ENCODE assay signal across 11 mouse cellular contexts in genomic region chr5:88990196-88990747, GRCm38 (mm10).
A peak's percentile ranks its signal among the peaks of the same experiment; 100 is the strongest.
DNase-seq lines count a peak whose midpoint lies in the region; TF ChIP-seq lines count a peak whose summit lies in the region.
"Had no signal": no experiment of that assay in that cellular context is flagged by ENCODE, and none has a peak within 500 bp of the region (broad histone marks: within the 10 kb centered on the region; RNA-seq: fewer than 3 reads in every experiment).

No protein-coding gene starts in this region.

- no peak overlapping the region for H3K9ac ChIP-seq in heart, adult 2 months (ENCODE audit: low read depth, low read length)
- H3K9ac ChIP-seq: heart, embryonic 15.5 days; limb, embryonic 15.5 days had no signal

- 75% methylated on average over 9 of the region's 9 CpGs for WGBS in heart, adult 2 months

- H3K4me1 ChIP-seq in heart, adult 2 months (ENCODE audit: control insufficient read depth, insufficient read depth, low read length) = no peaks in the 10 kb centered on the region
- H3K4me1 ChIP-seq: heart, embryonic 15.5 days; limb, embryonic 15.5 days had no signal

- no peaks in the 10 kb centered on the region for H3K36me3 ChIP-seq in heart, adult 2 months (ENCODE audit: control insufficient read depth, insufficient read depth, low read length)
- H3K36me3 ChIP-seq: heart, embryonic 15.5 days; limb, embryonic 15.5 days had no signal

- no peak for TF ChIP-seq EP300 in heart, adult 2 months (IDR thresholded peaks at IDR 0.05; ENCODE audit: insufficient read depth, low read depth, low read length)

- peak; percentile 44 for DNase-seq in cerebellum, adult 9-11 months
- DNase-seq in cerebellum, postnatal 36 days = no peak
- no peak for DNase-seq in left cerebral cortex, adult 2 months (ENCODE audit: extremely low spot score in 1 of 2, low spot score in 2 of 2)
- DNase-seq in left cerebral cortex, postnatal 10 days (ENCODE audit: extremely low spot score in 1 of 2, low spot score in 2 of 2) = no peak
- DNase-seq in cerebellum, postnatal 10 days = peak; percentile 25 to 46
- peak; percentile 51 for DNase-seq in kidney, postnatal 10 days
- DNase-seq in heart, adult 2 months = no peak
- DNase-seq in liver = no peak
- DNase-seq: adrenal gland, adult 2 months had no signal

- intact Hi-C loops in left cerebral cortex, adult 2 months (cut with DNase I) = no loop called here
- intact Hi-C loops in left cerebral cortex, postnatal 10 days (cut with DNase I) = no loop called here
- intact Hi-C loops in heart, adult 2 months (cut with DNase I) = no loop called here

- TF ChIP-seq POLR2A in heart, adult 2 months (IDR thresholded peaks at IDR 0.05; ENCODE audit: insufficient read depth, low read depth, low read length) = no peak

- peak overlapping the region; percentile 6 for H3K27ac ChIP-seq in left cerebral cortex, adult 2 months
- H3K27ac ChIP-seq in heart, adult 2 months = no peak overlapping the region
- H3K27ac ChIP-seq: heart, embryonic 15.5 days; limb, embryonic 15.5 days had no signal

- no peaks in the 10 kb centered on the region for H3K27me3 ChIP-seq in heart, adult 2 months (ENCODE audit: control insufficient read depth, insufficient read depth, low read length)
- H3K27me3 ChIP-seq: heart, embryonic 15.5 days; limb, embryonic 15.5 days had no signal

- no peak for TF ChIP-seq CTCF in left cerebral cortex, adult 2 months (IDR thresholded peaks at IDR 0.05)
- no peak for TF ChIP-seq CTCF in heart, adult 2 months (IDR thresholded peaks at IDR 0.05)

- H3K4me3 ChIP-seq in left cerebral cortex, adult 2 months = no peak overlapping the region
- no peak overlapping the region for H3K4me3 ChIP-seq in heart, adult 2 months
- H3K4me3 ChIP-seq: heart, embryonic 15.5 days; limb, embryonic 15.5 days had no signal

- H3K79me2 ChIP-seq in heart, adult 2 months (replicated peaks; ENCODE audit: control insufficient read depth, insufficient read depth, low read length) = no peaks in the 10 kb centered on the region

Comparison
In these comparisons a context has a peak if more than half of its experiments do, and no peak if none do; other contexts are left out.
1. DNase-seq: peak in cerebellum, adult 9-11 months (single experiment), cerebellum, postnatal 10 days (2 of 2) and kidney, postnatal 10 days (single experiment); none in cerebellum, postnatal 36 days (0 of 2), left cerebral cortex, adult 2 months (0 of 2), left cerebral cortex, postnatal 10 days (0 of 2), heart, adult 2 months (0 of 2) and liver (single experiment).